Mouse (Mus musculus) heart, embryonic 12.5 days (tissue): ENCODE data around the gene Afap1. TPM values are rescaled to one million over a fixed set of nuclear protein-coding genes. Genes with fewer than 3 reads are reported as not detected.

Source experiments
- ATAC-seq: fragments of 200-750 bp; cut with Nextera tagmentation; 2 replicates; pipeline ENCODE4 v1.8.0; 2017; ENCODE audit warnings: moderate TSS enrichment, moderate library complexity; ENCODE audit not compliant: insufficient number of reproducible peaks, low FRiP score
- H3K27ac ChIP-seq: fragments of 300-500 bp; sonication (generic); 2 replicates; pipeline ENCODE4 v1.5.1; 2016; ENCODE audit warnings: mild to moderate bottlenecking, moderate library complexity; ENCODE audit not compliant: poor library complexity, severe bottlenecking
- H3K27me3 ChIP-seq: fragments of 300-500 bp; sonication (generic); replicated peaks from 2 replicates; pipeline ENCODE4 v1.6.1; 2016; ENCODE audit warnings: mild to moderate bottlenecking, moderate library complexity
- H3K36me3 ChIP-seq: fragments of 300-500 bp; sonication (generic); 2 replicates; pipeline ENCODE4 v1.6.1; 2016; ENCODE audit warnings: mild to moderate bottlenecking, moderate library complexity
- H3K4me1 ChIP-seq: fragments of 300-500 bp; sonication (generic); replicated peaks from 2 replicates; pipeline ENCODE4 v1.6.1; 2016; ENCODE audit warnings: mild to moderate bottlenecking
- H3K4me2 ChIP-seq: fragments of 300-500 bp; sonication (generic); 2 replicates; pipeline ENCODE4 v1.6.1; 2016; ENCODE audit warnings: mild to moderate bottlenecking, moderate library complexity
- H3K4me3 ChIP-seq: fragments of 300-500 bp; sonication (generic); 2 replicates; pipeline ENCODE4 v1.5.1; 2016; ENCODE audit warnings: mild to moderate bottlenecking
- H3K9ac ChIP-seq: fragments of 300-500 bp; sonication (generic); 2 replicates; pipeline ENCODE4 v1.6.1; 2016; ENCODE audit warnings: mild to moderate bottlenecking, moderate library complexity
- H3K9me3 ChIP-seq: fragments of 300-500 bp; sonication (generic); replicated peaks from 2 replicates; pipeline ENCODE4 v1.6.1; 2016; ENCODE audit warnings: mild to moderate bottlenecking, moderate library complexity
- WGBS: fragments of 180-500 bp; shearing (Covaris S2); methylation state at CpG from one replicate; pipeline ENCODE4 v1.1.7; 2016; 5-methylcytosine and 5-hydroxymethylcytosine counted together
- polyA plus RNA-seq: library from polyadenylated mRNA; unstranded; fragments of >200 nt; fragmentation: Nextera tagmentation; extraction: Ambion mirVana; gene quantifications from 2 replicates; pipeline ENCODE4 v1.2.1, GENCODE M21; 2016

Gene Afap1
- polyA plus RNA-seq, 1 experiment from 2014 or later, result 30.5 TPM

- no peak overlapping the region for H3K27ac ChIP-seq
- H3K9ac ChIP-seq, result no peak overlapping the region
- no peak overlapping the region for H3K4me3 ChIP-seq
- H3K27me3 ChIP-seq, result no peaks in the 10 kb centered on the region
- no peak for ATAC-seq
- H3K36me3 ChIP-seq, result no peaks in the 10 kb centered on the region
- no peaks in the 10 kb centered on the region for H3K9me3 ChIP-seq
- no peak overlapping the region for H3K4me2 ChIP-seq
- peaks cover 18% of the 10 kb centered on the region for H3K4me1 ChIP-seq
- 56% methylated on average over 9 of the region's 9 CpGs for WGBS
Observed at GRCm38 (mm10) chr5:35882391-35882790, 10.7 kb upstream of the Afap1 start.

DNA sequence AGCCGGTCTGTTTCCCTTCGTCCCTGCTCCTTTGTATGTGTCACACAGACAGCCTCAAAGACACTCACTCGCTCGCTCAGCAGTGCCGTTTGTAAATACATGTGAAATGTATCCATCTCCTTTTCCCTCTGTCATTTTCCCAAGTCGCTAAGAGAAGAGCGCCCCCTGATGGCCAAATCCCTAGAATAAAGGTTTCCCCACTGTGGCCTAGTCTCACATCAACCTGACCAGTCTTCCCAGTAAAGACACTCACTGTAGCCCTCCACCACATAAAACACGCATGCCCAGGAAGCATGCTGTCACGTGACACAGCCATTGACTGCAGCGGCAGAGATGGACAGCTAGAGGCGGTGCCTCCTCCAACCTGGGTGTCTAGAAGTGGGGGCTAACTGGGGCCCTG, 8.9 kb upstream of the Afap1 start:
- Histone ChIP-seq H3K4me1 (peaks cover 6% of the 10 kb centered on the region), H3K9me3 (no peaks in the 10 kb centered on the region), H3K36me3 (no peaks in the 10 kb centered on the region), H3K9ac (no peak overlapping the region), H3K27me3 (no peaks in the 10 kb centered on the region), H3K4me2 (no peak overlapping the region), H3K4me3 (no peak overlapping the region), H3K27ac (no peak overlapping the region)
- WGBS, result 37% methylated on average over 11 of the region's 11 CpGs
- ATAC-seq, result peak; percentile 34; the same call in 1 of the 2 replicates

- no peak overlapping the region for H3K9ac ChIP-seq
- ATAC-seq, result peak; percentile 34; the same call in 1 of the 2 replicates
- H3K4me2 ChIP-seq, result no peak overlapping the region
- H3K36me3 ChIP-seq, result no peaks in the 10 kb centered on the region
- H3K4me1 ChIP-seq, result peaks cover 5% of the 10 kb centered on the region
- no peaks in the 10 kb centered on the region for H3K27me3 ChIP-seq
- no peak overlapping the region for H3K4me3 ChIP-seq
- H3K27ac ChIP-seq, result no peak overlapping the region
- H3K9me3 ChIP-seq, result no peaks in the 10 kb centered on the region
- 85% methylated on average over 5 of the region's 5 CpGs for WGBS
Observed at GRCm38 (mm10) chr5:35884689-35885088, 8.4 kb upstream of the Afap1 start.

GRCm38 (mm10) chr5:35888959-35889358, 4.2 kb upstream of the Afap1 start:
- Histone ChIP-seq H3K4me3 (no peak overlapping the region), H3K4me1 (no peaks in the 10 kb centered on the region), H3K27ac (no peak overlapping the region), H3K9me3 (no peaks in the 10 kb centered on the region), H3K36me3 (no peaks in the 10 kb centered on the region), H3K4me2 (no peak overlapping the region), H3K27me3 (no peaks in the 10 kb centered on the region), H3K9ac (no peak overlapping the region)
- no peak for ATAC-seq
- 43% methylated on average over 9 of the region's 9 CpGs for WGBS

GRCm38 (mm10) chr5:35889641-35890040, 3.5 kb upstream of the Afap1 start:
- WGBS, result 78% methylated on average over 2 of the region's 2 CpGs
- Histone ChIP-seq H3K4me2 (no peak overlapping the region), H3K9me3 (no peaks in the 10 kb centered on the region), H3K27me3 (no peaks in the 10 kb centered on the region), H3K4me1 (no peaks in the 10 kb centered on the region), H3K9ac (no peak overlapping the region), H3K4me3 (no peak overlapping the region), H3K27ac (no peak overlapping the region), H3K36me3 (no peaks in the 10 kb centered on the region)
- no peak for ATAC-seq

- no peaks in the 10 kb centered on the region for H3K36me3 ChIP-seq
- H3K4me1 ChIP-seq, result peaks cover 13% of the 10 kb centered on the region
- no peak for ATAC-seq
- no peak overlapping the region for H3K9ac ChIP-seq
- no peak overlapping the region for H3K27ac ChIP-seq
- H3K9me3 ChIP-seq, result no peaks in the 10 kb centered on the region
- 87% methylated on average over 13 of the region's 13 CpGs for WGBS
- H3K4me2 ChIP-seq, result no peak overlapping the region
- no peaks in the 10 kb centered on the region for H3K27me3 ChIP-seq
- H3K4me3 ChIP-seq, result no peak overlapping the region
Observed at GRCm38 (mm10) chr5:35890985-35891730, 2.0 kb upstream of the Afap1 start.

DNA sequence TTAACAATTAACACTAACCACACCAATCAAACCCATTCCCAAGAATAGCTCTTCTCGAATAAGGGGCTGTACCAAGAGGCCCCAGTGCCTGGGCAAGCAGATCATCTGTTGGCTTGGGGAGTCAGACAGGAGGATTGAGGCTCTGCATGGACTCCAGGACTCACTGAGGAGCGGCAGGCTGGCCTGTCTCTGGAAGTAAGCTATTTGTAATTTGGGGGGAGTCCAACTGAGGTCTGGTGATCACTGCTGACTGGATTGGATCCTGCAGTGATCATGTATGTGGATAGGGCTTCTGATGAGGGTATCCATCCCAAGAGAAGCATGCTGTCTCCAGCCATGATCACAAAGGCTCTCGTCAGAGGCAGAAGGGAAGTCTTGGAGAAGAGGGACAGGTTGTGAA, 756 bp upstream of the Afap1 start:
- no peak overlapping the region for H3K27ac ChIP-seq
- no peaks in the 10 kb centered on the region for H3K27me3 ChIP-seq
- H3K4me3 ChIP-seq, result no peak overlapping the region
- ATAC-seq, result no peak
- H3K9me3 ChIP-seq, result no peaks in the 10 kb centered on the region
- 0 out of 2 replicates have a peak overlapping the region, but pooled peaks have one; percentile 17 for H3K9ac ChIP-seq
- no peak overlapping the region for H3K4me2 ChIP-seq
- 78% methylated on average over 3 of the region's 3 CpGs for WGBS
- H3K36me3 ChIP-seq, result peaks cover 4% of the 10 kb centered on the region; the same call in 1 of the 2 replicates
- peaks cover 25% of the 10 kb centered on the region for H3K4me1 ChIP-seq

GRCm38 (mm10) chr5:35893805-35894260, 714 bp downstream of the Afap1 start:
- peak overlapping the region; percentile 90 for H3K4me3 ChIP-seq
- H3K27ac ChIP-seq, result peak overlapping the region; percentile 84
- peaks cover 36% of the 10 kb centered on the region for H3K4me1 ChIP-seq
- H3K36me3 ChIP-seq, result peaks cover 8% of the 10 kb centered on the region; the same call in 1 of the 2 replicates
- H3K27me3 ChIP-seq, result no peaks in the 10 kb centered on the region
- peak overlapping the region; percentile 98 for H3K9ac ChIP-seq
- peak overlapping the region; percentile 92 for H3K4me2 ChIP-seq
- H3K9me3 ChIP-seq, result no peaks in the 10 kb centered on the region
- peak; percentile 66 for ATAC-seq
- WGBS, result under 1% methylated on average over 21 of the region's 21 CpGs

- Histone ChIP-seq H3K36me3 (peaks cover 8% of the 10 kb centered on the region; the same call in 1 of the 2 replicates), H3K4me2 (peak overlapping the region; percentile 92), H3K27ac (peak overlapping the region; percentile 84), H3K27me3 (no peaks in the 10 kb centered on the region), H3K4me3 (peak overlapping the region; percentile 90), H3K9me3 (no peaks in the 10 kb centered on the region), H3K9ac (peak overlapping the region; percentile 98), H3K4me1 (peaks cover 43% of the 10 kb centered on the region)
- 7% methylated on average over 30 of the region's 30 CpGs for WGBS
- ATAC-seq, result no peak
Observed at GRCm38 (mm10) chr5:35894295-35895047, 1.4 kb downstream of the Afap1 start.

GRCm38 (mm10) chr5:35895926-35896325, 2.8 kb downstream of the Afap1 start:
- Histone ChIP-seq H3K27me3 (no peaks in the 10 kb centered on the region), H3K4me1 (peaks cover 57% of the 10 kb centered on the region)

GRCm38 (mm10) chr5:35896556-35896955, 3.4 kb downstream of the Afap1 start:
- Histone ChIP-seq H3K27me3 (no peaks in the 10 kb centered on the region), H3K36me3 (peaks cover 8% of the 10 kb centered on the region; the same call in 1 of the 2 replicates), H3K4me2 (peak overlapping the region; percentile 3; the same call in 1 of the 2 replicates), H3K4me1 (peaks cover 63% of the 10 kb centered on the region), H3K9me3 (no peaks in the 10 kb centered on the region), H3K4me3 (no peak overlapping the region), H3K9ac (peak overlapping the region; percentile 46; the same call in 1 of the 2 replicates), H3K27ac (peak overlapping the region; percentile 28; the same call in 1 of the 2 replicates)
- 73% methylated on average over 4 of the region's 4 CpGs for WGBS
- ATAC-seq, result no peak

More at GRCm38 (mm10) chr5:35895926-35896325, 2.8 kb downstream of the Afap1 start:
- 81% methylated on average over 4 of the region's 4 CpGs for WGBS
- Histone ChIP-seq H3K4me2 (no peak overlapping the region; the same call in 1 of the 2 replicates), H3K4me3 (no peak overlapping the region), H3K36me3 (peaks cover 8% of the 10 kb centered on the region; the same call in 1 of the 2 replicates), H3K9me3 (no peaks in the 10 kb centered on the region), H3K9ac (no peak overlapping the region), H3K27ac (no peak overlapping the region; the same call in 1 of the 2 replicates)
- no peak for ATAC-seq
